Mouse (Mus musculus): ENCODE measurements around the gene Lrch4. TPM values are rescaled to one million over a fixed set of nuclear protein-coding genes. Genes with fewer than 3 reads are reported as not detected.

The Lrch4 gene
- 27.2 and 32.7 TPM in 2 replicates for polyA plus RNA-seq (2016; fragmentation: Nextera tagmentation; extraction: Ambion mirVana)

DNA sequence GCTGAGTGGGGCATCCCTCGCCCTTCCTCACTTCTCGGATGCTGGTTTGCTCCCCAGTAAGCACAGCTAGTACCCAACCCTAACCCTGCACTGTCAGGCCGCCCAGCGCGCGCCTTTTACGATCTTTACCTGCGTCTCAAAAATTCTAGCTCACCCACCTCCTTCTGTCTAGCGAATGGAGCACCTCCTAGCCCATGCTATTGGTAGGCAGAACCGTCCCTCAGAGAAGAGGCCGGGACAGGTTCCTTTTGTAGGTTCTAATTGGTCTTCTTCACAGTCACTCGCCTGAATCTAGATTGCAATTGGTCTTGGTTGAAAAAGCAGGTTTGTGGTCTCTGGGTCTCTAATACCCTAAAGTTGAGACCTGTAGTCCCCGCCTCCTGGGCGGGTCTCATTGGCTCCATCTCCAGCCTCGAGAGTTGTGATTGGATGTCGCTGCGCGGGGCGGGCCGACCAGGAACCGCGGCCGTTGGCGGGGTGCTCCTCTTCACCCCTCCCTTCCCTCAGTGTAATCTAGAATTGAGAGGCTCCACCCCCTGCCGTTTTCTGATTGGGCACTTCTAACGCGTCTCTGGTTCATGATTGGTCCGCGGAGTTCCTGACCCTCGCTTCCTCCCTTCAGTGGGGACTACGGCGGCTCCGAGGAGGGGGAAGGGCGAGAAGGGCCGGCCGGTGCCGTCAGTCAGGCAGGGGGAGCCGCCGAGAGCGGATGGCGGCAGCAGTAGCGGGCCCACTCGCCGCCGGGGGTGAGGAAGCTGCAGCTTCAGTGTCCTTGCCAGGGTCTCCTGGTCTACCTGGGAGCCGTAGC is at the start of gene Lrch4, which contains the start of the genes Fbxo24 and Gm20605:
TSS of gene Lrch4 (plus strand) at position 624 of the 808 bp plus-strand sequence.
TSS of gene Fbxo24 (minus strand) at position 505 of the 808 bp plus-strand sequence.
TSS of gene Gm20605 (plus strand) at position 678 of the 808 bp plus-strand sequence.
- no peaks in the 10 kb centered on the region for H3K9me3 ChIP-seq (replicated peaks)
- H3K4me1 ChIP-seq = peaks cover 66% of the 10 kb centered on the region
- peaks cover 21% of the 10 kb centered on the region for H3K36me3 ChIP-seq
- peak within 1 kb of the TSS; percentile 96 for H3K27ac ChIP-seq (replicated peaks)
- DNase-seq (ENCODE audit: low spot score) = peak; percentile 99
- H3K27me3 ChIP-seq (ENCODE audit: low read depth, poor library complexity, severe bottlenecking) = no peaks in the 10 kb centered on the region
- peak within 1 kb of the TSS; percentile 94 for H3K4me3 ChIP-seq
- WGBS = under 1% methylated on average over 46 of the region's 46 CpGs

DNA sequence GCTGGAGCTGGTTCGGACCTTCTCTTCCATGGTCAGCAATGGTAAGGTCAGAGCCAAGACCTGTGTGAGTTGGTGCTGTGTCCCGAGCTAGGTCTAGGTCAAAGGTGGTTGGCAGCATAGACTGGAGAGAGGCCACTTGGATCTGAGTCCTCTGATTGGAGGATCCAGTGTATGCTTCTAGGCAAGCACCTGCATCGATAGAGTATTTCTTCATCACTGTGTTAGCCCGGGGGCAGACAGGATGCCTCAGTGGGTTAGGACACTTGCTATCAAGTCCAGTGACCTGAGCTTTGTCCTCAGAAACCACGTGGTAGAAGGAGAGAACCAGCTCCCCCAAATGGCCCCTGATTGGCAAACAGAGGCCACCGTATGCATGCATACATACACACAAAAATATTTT is 48.7 kb upstream of the Lrch4 start:
- Histone ChIP-seq H3K27me3 (ENCODE audit: low read depth, poor library complexity, severe bottlenecking) (peaks cover 42% of the 10 kb centered on the region), H3K4me1 (peaks cover 19% of the 10 kb centered on the region), H3K27ac (replicated peaks) (no peak overlapping the region), H3K36me3 (no peaks in the 10 kb centered on the region), H3K4me3 (no peak overlapping the region), H3K9me3 (replicated peaks) (no peaks in the 10 kb centered on the region)
- DNase-seq (ENCODE audit: low spot score) = no peak
- 81% methylated on average over 6 of the region's 6 CpGs for WGBS

DNA sequence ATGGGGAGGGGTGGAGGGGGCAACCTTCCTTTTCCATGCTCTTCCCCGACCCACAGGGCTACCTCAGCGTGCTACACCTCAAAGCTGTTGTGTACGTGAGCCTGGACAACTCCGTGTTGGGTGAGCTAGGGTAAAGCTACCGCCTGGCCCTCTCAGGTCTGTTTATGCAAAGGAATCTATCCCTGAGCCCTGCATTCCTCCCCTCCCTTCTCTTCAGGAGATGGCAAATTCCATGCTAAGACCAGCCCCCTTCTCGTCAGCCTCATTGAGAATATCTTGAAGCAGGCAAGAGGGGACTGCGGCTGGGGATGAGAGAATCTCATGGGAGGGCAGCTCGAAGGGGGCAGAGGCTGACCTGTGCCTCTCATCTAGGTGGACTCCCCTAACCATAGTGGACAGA is 46.2 kb upstream of the Lrch4 start:
- H3K27ac ChIP-seq (replicated peaks) = no peak overlapping the region
- H3K36me3 ChIP-seq = no peaks in the 10 kb centered on the region
- H3K9me3 ChIP-seq (replicated peaks) = no peaks in the 10 kb centered on the region; the same call in 1 of the 2 replicates
- WGBS = 45% methylated on average over 8 of the region's 8 CpGs
- H3K27me3 ChIP-seq (ENCODE audit: low read depth, poor library complexity, severe bottlenecking) = peaks cover 37% of the 10 kb centered on the region
- no peak for DNase-seq (ENCODE audit: low spot score)
- H3K4me3 ChIP-seq = no peak overlapping the region
- H3K4me1 ChIP-seq = peaks cover 19% of the 10 kb centered on the region

DNA sequence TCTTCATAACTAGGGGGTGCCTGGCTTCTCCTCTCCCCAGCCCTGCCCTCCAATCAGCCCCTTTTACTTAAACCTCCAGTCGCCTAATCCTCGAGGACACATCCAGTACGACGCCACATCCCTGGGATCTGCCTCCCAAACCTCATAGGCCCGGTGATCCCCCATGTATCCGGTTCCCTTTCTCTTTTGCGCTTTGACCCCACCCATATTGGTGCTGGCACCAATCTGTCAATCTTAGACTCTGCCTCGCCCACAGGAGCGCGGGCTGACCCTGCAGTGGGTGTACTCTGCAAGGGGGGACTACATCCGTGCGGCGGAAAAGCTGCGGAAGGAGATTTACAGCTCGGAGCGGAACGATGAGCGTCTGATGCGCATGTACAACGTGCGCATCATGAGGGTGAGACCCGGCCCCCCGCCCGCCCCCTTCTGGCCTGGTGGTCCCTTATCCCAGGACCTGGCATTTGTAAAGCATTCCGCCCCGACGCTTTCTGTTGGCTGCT is 45.2 kb upstream of the Lrch4 start:
- H3K36me3 ChIP-seq = no peaks in the 10 kb centered on the region
- no peaks in the 10 kb centered on the region; the same call in 1 of the 2 replicates for H3K9me3 ChIP-seq (replicated peaks)
- peak overlapping the region; percentile 61 for H3K27ac ChIP-seq (replicated peaks)
- 16% methylated on average over 27 of the region's 27 CpGs for WGBS
- H3K4me3 ChIP-seq = peak overlapping the region; percentile 51
- peaks cover 19% of the 10 kb centered on the region for H3K4me1 ChIP-seq
- DNase-seq (ENCODE audit: low spot score) = peak; percentile 69
- H3K27me3 ChIP-seq (ENCODE audit: low read depth, poor library complexity, severe bottlenecking) = peaks cover 35% of the 10 kb centered on the region

DNA sequence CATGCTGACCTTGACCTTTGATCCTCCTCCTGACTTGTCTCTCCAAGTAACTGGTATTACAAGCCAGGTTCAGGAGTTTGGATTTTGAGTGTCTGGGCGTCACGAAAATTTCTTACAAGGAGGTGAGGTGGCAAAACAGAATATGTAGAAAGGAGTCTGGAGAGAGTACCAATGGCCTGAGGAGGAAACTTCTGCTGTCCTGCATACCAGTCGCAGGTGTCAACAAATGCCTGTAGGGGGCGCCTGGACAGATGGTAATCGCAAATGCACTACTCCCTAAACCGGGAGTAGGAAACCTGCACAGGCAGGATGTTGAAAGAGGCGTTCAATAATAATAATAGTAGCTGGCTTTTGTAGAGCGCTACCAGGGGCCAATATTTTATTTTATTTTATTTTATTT is 43.9 kb upstream of the Lrch4 start:
- Histone ChIP-seq H3K27me3 (ENCODE audit: low read depth, poor library complexity, severe bottlenecking) (peaks cover 35% of the 10 kb centered on the region), H3K27ac (replicated peaks) (no peak overlapping the region), H3K36me3 (no peaks in the 10 kb centered on the region), H3K4me1 (peaks cover 19% of the 10 kb centered on the region), H3K9me3 (replicated peaks) (no peaks in the 10 kb centered on the region; the same call in 1 of the 2 replicates), H3K4me3 (no peak overlapping the region)
- 39% methylated on average over 8 of the region's 8 CpGs for WGBS
- DNase-seq (ENCODE audit: low spot score) = peak; percentile 47

DNA sequence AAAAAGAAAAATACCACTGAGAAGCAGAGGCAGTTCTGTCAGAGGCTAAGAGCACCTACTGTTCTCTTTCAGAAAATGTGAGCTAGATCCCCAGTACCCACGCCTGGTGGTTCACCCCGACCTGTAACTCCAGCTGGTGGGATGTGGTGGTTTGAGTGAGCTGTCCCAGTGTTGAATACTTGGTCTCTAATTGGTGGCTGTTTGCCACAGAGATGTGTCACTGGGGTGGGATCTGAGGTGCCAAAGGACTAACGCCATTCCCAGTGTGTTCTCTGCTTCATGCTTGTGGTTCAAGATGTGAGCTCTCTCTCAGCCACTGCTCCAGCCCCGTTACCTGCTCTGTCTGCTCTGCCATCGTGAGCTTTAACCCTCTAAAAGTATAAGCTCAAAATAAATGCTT is 38.4 kb upstream of the Lrch4 start:
- 83% methylated on average over 5 of the region's 5 CpGs for WGBS
- no peak for DNase-seq (ENCODE audit: low spot score)
- no peak overlapping the region for H3K4me3 ChIP-seq

DNA sequence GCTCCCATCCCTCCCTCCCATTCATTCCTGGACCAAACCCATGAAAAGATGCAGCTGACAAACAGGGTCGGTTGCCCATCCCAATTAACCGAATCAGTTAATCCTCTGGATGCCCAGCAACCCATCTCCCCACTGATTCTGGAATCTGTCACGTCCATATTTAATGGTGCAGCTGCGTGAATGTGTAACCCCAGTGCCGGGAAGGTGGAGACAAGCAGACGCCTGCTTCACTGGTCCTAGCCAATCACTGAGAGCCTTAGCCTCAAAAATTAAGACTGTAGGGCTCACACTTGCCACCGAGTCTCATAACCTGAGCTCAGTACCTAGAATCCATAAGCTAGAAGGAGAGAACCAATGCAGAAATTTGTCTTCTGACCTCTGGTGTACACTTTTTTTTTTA is 33.0 kb upstream of the Lrch4 start:
- Histone ChIP-seq H3K27me3 (ENCODE audit: low read depth, poor library complexity, severe bottlenecking) (no peaks in the 10 kb centered on the region), H3K4me3 (no peak overlapping the region), H3K4me1 (peaks cover 22% of the 10 kb centered on the region), H3K36me3 (peaks cover 18% of the 10 kb centered on the region), H3K9me3 (replicated peaks) (no peaks in the 10 kb centered on the region; the same call in 1 of the 2 replicates), H3K27ac (replicated peaks) (no peak overlapping the region)
- no peak for DNase-seq (ENCODE audit: low spot score)
- 80% methylated on average over 7 of the region's 7 CpGs for WGBS

More for the DNA sequence above, 38.4 kb upstream of the Lrch4 start:
- H3K4me1 ChIP-seq = no peaks in the 10 kb centered on the region; the same call in 1 of the 2 replicates
- no peak overlapping the region for H3K27ac ChIP-seq (replicated peaks)
- H3K9me3 ChIP-seq (replicated peaks) = no peaks in the 10 kb centered on the region; the same call in 1 of the 2 replicates
- no peaks in the 10 kb centered on the region for H3K27me3 ChIP-seq (ENCODE audit: low read depth, poor library complexity, severe bottlenecking)
- no peaks in the 10 kb centered on the region for H3K36me3 ChIP-seq

DNA sequence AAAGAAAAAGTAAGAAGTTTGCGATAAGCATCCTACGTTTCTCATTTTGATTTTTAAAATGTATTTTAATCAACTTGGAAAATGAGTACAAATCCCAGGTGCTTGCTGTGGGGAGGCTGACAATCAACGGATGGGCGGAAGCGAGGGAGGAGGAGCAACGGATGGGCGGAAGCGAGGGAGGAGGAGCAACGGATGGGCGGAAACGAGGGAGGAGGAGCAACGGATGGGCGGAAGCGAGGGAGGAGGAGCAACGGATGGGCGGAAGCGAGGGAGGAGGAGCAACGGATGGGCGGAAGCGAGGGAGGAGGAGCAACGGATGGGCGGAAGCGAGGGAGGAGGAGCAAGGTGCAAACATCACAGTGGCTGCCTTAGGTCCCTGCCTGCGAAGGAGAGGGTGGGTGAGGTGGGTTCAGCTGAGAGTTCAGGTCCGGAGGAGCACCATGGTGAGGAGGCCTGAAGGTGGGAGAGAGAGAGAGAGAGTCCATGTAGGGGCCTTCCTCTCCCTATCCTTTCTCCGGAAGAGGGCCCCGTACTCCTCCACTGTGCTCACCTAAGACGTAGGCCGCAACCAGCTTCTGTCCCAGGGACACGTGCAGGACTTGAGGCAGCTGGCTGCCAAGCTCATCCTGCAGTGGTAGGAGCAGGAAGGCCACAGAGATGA is 32.2 kb upstream of the Lrch4 start:
- 26% methylated on average over 29 of the region's 30 CpGs for WGBS
- H3K36me3 ChIP-seq = peaks cover 18% of the 10 kb centered on the region
- H3K9me3 ChIP-seq (replicated peaks) = no peaks in the 10 kb centered on the region; the same call in 1 of the 2 replicates
- no peak for DNase-seq (ENCODE audit: low spot score)
- peaks cover 26% of the 10 kb centered on the region for H3K4me1 ChIP-seq
- no peaks in the 10 kb centered on the region for H3K27me3 ChIP-seq (ENCODE audit: low read depth, poor library complexity, severe bottlenecking)
- H3K4me3 ChIP-seq = peak overlapping the region; percentile 44
- H3K27ac ChIP-seq (replicated peaks) = peak overlapping the region; percentile 72

DNA sequence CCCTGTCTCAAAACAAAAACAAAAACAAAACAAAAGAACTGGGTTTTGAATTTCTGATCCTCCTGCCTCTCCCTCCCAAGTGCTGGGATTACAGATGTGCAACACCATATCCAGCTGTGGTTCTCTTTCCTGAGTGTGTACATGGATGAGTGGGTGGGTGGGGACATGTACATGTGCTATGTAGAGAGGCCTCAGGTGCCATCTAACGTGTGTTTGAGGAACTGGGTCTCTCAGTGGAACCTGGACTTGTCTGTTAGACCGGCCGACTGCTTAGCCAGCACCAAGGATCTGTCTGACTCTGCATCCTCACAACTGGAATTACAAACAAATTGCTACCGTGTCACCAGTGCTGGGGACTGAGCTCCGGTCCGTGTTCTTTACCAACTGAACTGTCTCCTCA is 31.3 kb upstream of the Lrch4 start:
- H3K4me1 ChIP-seq = peaks cover 35% of the 10 kb centered on the region
- DNase-seq (ENCODE audit: low spot score) = no peak
- WGBS = 96% methylated on average over 6 of the region's 6 CpGs
- H3K4me3 ChIP-seq = no peak overlapping the region
- no peaks in the 10 kb centered on the region for H3K27me3 ChIP-seq (ENCODE audit: low read depth, poor library complexity, severe bottlenecking)
- no peak overlapping the region for H3K27ac ChIP-seq (replicated peaks)
- H3K36me3 ChIP-seq = peaks cover 18% of the 10 kb centered on the region
- H3K9me3 ChIP-seq (replicated peaks) = no peaks in the 10 kb centered on the region; the same call in 1 of the 2 replicates

DNA sequence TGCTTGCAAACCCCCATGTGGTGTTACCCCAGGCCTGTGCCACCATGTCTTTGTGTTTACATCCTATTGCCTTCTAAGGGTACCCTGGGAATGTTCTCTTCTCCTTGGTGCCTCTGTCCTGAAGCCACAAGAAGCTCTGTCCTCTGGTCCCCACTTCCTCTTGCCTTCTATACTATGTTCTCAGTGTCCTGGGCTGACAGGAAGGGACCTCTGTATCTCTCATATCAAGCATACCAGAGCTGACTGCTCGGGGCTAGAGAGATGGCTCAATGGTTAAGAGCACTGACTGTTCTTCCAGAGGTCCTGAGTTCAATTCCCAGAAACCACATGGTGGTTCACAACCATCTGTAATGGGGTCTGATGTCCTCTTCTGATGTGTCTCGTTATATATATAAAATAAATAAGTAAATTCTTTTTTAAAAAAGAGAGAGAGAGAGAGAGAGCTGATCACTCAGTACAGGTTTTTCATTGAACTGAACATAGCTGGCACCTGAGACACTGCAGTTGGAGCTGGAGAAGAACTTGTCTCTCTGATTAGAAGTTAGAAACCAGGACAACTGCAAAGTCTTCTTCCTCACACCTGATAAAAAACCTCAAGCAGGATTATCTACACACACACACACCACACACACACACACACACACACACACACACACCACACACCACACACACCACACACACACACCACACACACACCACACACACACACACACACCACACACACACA is 30.7 kb upstream of the Lrch4 start:
- Histone ChIP-seq H3K4me3 (no peak overlapping the region), H3K27ac (replicated peaks) (no peak overlapping the region), H3K9me3 (replicated peaks) (no peaks in the 10 kb centered on the region; the same call in 1 of the 2 replicates), H3K36me3 (peaks cover 18% of the 10 kb centered on the region), H3K4me1 (peaks cover 41% of the 10 kb centered on the region), H3K27me3 (ENCODE audit: low read depth, poor library complexity, severe bottlenecking) (no peaks in the 10 kb centered on the region)
- 86% methylated on average over 2 of the region's 2 CpGs for WGBS
- no peak for DNase-seq (ENCODE audit: low spot score)

DNA sequence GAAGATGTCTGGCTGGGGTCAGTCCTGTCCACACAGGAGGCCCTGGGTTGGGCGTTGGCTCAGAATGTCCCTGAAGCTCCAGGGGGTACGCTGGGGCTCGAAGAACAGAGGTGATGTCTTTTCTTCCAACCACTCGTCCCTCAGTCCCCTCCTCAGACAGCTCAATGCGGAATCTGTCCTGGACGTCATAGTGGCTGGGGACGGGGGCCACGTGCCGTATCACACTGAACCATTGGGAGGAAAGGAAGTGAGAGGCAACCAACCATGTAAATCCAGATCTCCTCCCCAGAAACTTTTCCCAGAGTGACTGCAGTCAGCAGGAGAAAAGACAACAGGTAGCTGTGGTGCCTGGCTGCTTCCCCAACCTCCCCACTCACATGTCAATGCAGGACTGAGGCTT is 29.3 kb upstream of the Lrch4 start:
- no peaks in the 10 kb centered on the region; the same call in 1 of the 2 replicates for H3K9me3 ChIP-seq (replicated peaks)
- peaks cover 18% of the 10 kb centered on the region for H3K36me3 ChIP-seq
- WGBS = 70% methylated on average over 9 of the region's 9 CpGs
- H3K27ac ChIP-seq (replicated peaks) = peak overlapping the region; percentile 97
- no peaks in the 10 kb centered on the region for H3K27me3 ChIP-seq (ENCODE audit: low read depth, poor library complexity, severe bottlenecking)
- peaks cover 49% of the 10 kb centered on the region for H3K4me1 ChIP-seq
- H3K4me3 ChIP-seq = peak overlapping the region; percentile 67
- no peak for DNase-seq (ENCODE audit: low spot score)

DNA sequence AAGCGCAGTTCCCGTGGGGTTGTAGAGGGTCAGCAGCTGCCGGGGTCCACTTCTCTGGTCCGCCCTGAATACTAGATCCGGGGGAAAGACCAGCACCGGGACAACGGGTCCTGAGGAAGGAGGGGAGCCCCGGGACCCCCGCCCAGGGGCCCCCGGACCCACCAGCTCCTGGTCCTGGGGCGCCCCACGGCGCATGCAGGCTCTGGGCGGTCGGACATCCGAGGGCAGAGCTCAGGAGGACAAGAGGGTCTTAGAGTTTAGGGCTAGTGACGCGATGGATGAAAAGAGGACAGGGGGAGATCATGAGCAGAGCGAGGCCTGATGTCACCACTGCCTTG is 28.7 kb upstream of the Lrch4 start:
- Histone ChIP-seq H3K27ac (replicated peaks) (peak overlapping the region; percentile 97), H3K4me3 (peak overlapping the region; percentile 67), H3K36me3 (peaks cover 18% of the 10 kb centered on the region), H3K4me1 (peaks cover 50% of the 10 kb centered on the region), H3K27me3 (ENCODE audit: low read depth, poor library complexity, severe bottlenecking) (no peaks in the 10 kb centered on the region), H3K9me3 (replicated peaks) (no peaks in the 10 kb centered on the region; the same call in 1 of the 2 replicates)
- no peak for DNase-seq (ENCODE audit: low spot score)
- 2% methylated on average over 19 of the region's 19 CpGs for WGBS
